Mouse (Mus musculus) heart, embryonic 10.5 days (tissue): ENCODE measurements around the gene Phf23. TPM values are rescaled to one million over a fixed set of nuclear protein-coding genes. Genes with fewer than 3 reads are reported as not detected.

ENCODE experiments used
- DNase-seq: peaks from one replicate; pipeline ENCODE4 v3.0.0-alpha.2; 2017; ENCODE audit warnings: low spot score
- H3K27ac ChIP-seq: fragments of 300-500 bp; sonication (generic); 2 replicates; pipeline ENCODE4 v1.5.1; 2016; ENCODE audit warnings: mild to moderate bottlenecking
- H3K27me3 ChIP-seq: fragments of 300-500 bp; sonication (generic); 2 replicates; pipeline ENCODE4 v1.6.1; 2016; ENCODE audit warnings: mild to moderate bottlenecking; ENCODE audit not compliant: poor library complexity, insufficient read depth, severe bottlenecking
- H3K36me3 ChIP-seq: fragments of 300-500 bp; sonication (generic); 2 replicates; pipeline ENCODE4 v1.6.1; 2016; ENCODE audit warnings: mild to moderate bottlenecking, moderate library complexity
- H3K4me1 ChIP-seq: fragments of 300-500 bp; sonication (generic); 2 replicates; pipeline ENCODE4 v1.6.1; 2016; ENCODE audit warnings: mild to moderate bottlenecking
- H3K4me3 ChIP-seq: fragments of 300-500 bp; sonication (generic); 2 replicates; pipeline ENCODE4 v1.5.1; 2016; ENCODE audit warnings: mild to moderate bottlenecking, moderate library complexity
- H3K9me3 ChIP-seq: fragments of 300-500 bp; sonication (generic); 2 replicates; pipeline ENCODE4 v1.6.1; 2016; ENCODE audit warnings: mild to moderate bottlenecking, moderate library complexity
- WGBS: fragments of 180-500 bp; shearing (Covaris S2); methylation state at CpG from one replicate; pipeline ENCODE4 v1.1.7; 2016; 5-methylcytosine and 5-hydroxymethylcytosine counted together
- polyA plus RNA-seq: library from polyadenylated mRNA; unstranded; fragments of >200 nt; fragmentation: Nextera tagmentation; extraction: Ambion mirVana; gene quantifications from 2 replicates; pipeline ENCODE4 v1.2.1, GENCODE M21; 2016

The Phf23 gene
- polyA plus RNA-seq, 1 experiment from 2014 or later = 73.3 TPM

DNA sequence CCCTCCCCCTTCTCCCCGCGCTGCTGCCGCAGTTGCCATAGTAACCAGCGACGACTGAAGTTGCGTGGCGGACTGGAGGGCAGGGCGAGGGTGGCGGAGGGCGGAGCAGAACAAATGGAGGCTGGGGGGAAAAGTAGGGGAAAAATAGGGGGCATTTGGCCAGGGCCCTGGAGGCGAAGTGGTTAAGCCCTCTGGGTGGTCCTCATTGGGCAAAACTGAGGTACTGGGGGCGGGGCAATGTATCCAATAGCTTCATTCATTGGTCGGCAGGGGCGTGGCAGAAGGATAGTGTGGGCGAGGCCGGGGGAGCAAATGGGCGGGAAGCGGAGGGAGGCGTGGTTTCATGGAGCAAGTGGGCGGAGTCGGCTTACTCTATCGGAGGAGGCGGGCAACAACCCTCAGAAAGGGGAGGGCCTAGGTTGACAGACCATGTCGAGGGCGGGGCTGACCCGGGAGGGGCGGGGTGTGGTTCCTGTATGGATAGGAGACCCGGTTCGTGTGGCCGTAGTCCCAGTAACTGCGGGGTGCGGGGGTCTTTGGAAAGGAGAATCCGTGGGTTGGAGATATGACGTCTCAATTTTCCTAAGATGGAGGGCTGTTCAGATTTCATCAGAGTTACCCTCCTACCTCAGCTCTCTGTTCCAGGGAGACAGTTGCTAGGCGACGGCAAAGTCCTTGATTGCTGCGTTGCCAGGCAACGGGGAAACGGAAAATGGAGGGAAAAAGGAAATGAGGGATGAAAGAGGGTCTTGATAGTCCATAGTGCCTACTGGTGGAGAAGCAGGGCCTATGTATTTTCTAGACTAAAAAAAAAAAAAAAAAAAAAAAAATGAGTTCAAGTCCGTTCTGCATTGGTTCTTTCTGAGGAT lies 25.9 kb downstream of the Phf23 start:
- peak overlapping the region; percentile 93 for H3K27ac ChIP-seq
- peak; percentile 99 for DNase-seq
- WGBS = 3% methylated on average over 40 of the region's 40 CpGs
- H3K36me3 ChIP-seq = no peaks in the 10 kb centered on the region
- 0 out of 2 replicates have a peak, but pooled peaks cover under 1% of the 10 kb centered on the region for H3K27me3 ChIP-seq
- peaks cover 79% of the 10 kb centered on the region for H3K4me1 ChIP-seq
- H3K4me3 ChIP-seq = peak overlapping the region; percentile 72
- no peaks in the 10 kb centered on the region for H3K9me3 ChIP-seq

DNA sequence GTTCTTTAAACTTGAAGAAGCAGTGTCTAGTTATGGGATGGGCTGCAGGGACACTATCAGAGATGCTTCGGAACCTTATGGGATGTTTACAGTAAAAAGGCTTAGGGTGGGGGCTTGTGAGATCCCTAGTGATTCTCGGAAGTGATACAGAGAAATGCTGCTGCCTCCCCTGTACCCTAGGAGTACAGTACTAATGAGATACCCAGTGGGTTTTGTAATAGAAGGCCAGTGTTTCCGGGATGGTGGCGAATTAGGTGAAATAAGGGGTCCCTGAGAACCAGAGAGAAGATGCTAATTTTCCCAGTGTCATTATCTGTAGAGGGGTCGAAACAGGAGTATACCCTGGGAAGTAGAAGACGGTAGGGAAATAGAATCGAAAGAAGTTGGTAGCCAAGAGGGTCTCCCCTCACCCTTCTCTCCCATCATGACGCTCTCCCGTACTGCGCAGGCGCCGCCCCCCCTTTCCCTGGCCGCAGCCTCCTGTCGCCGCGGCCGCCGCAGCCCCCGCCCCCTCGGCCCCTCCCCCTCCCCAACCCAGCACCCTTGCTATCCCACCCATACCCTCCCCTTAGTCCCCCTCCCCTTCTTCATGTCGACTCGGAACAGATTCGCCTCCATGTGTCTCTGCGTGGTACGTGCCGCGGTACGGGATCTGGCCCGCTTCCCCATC lies 28.0 kb downstream of the Phf23 start:
- 5% methylated on average over 24 of the region's 29 CpGs for WGBS
- Histone ChIP-seq H3K27me3 (peaks cover 12% of the 10 kb centered on the region), H3K36me3 (no peaks in the 10 kb centered on the region), H3K9me3 (no peaks in the 10 kb centered on the region), H3K4me1 (peaks cover 85% of the 10 kb centered on the region), H3K4me3 (peak overlapping the region; percentile 58), H3K27ac (peak overlapping the region; percentile 80)
- DNase-seq = no peak

DNA sequence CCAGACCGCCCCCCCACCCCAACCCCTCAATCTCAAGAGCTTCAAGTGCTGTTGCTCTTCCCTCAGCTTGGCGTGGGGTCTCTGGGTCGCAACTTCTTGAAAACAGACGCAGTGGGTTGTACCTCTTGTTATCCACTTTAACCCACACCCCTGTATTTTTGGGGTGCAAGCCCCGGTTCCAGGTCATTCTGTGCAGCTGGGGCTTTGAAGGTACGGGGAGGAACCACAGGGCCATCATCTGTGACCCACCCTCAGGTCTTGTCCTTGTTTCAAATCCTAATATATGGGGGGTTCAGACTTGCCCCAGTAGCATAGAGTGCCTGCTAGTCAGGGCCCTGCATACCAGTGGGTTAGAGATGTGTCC lies 28.6 kb downstream of the Phf23 start:
- peaks cover 12% of the 10 kb centered on the region for H3K27me3 ChIP-seq
- peak overlapping the region; percentile 80 for H3K27ac ChIP-seq
- 18% methylated on average over 6 of the region's 6 CpGs for WGBS
- H3K36me3 ChIP-seq = no peaks in the 10 kb centered on the region
- peak overlapping the region; percentile 58 for H3K4me3 ChIP-seq
- H3K9me3 ChIP-seq = no peaks in the 10 kb centered on the region
- peaks cover 85% of the 10 kb centered on the region for H3K4me1 ChIP-seq
- no peak for DNase-seq

DNA sequence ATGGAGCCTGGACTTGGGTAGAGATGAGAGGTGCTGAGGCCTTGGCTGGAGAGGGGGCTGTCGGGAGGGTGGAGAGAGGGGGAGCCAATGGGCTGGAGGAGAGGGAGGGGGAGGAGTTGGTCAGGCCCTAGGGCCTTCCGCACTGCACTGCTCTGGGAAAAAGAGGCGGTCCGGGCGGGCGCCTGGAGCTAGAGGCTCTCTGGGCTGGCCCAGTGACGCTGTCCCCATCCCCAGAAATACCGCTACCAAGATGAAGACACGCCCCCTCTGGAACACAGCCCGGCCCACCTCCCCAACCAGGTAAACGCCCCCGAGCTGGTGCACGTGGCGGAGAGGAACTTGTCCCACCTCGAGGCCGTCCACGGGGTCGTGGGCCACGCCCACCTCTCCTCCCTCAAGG lies 31.1 kb downstream of the Phf23 start:
- H3K4me3 ChIP-seq = peak overlapping the region; percentile 54
- WGBS = under 1% methylated on average over 19 of the region's 19 CpGs
- peak overlapping the region; percentile 73 for H3K27ac ChIP-seq

DNA sequence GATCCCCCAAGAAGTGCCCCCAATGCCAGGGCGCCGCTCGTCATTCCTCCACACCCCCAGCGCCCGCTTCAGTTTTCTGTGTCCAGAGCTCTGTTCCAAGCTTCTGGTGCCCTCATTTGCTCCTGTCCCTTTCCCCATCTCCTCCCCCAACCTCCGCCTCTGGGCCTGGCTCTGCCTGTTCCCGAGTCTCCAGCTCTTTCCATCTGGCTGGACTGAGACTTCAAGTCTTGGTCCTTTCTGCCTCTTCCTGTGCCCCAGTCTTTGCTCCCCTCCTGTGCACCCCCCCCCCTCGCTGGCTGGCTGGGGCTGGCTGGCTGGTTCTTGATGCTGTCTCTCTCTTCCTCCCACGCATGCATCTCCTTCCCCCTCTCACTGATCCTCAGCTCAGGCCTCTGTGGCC lies 31.8 kb downstream of the Phf23 start:
- H3K27me3 ChIP-seq = peaks cover 12% of the 10 kb centered on the region
- peak overlapping the region; percentile 54 for H3K4me3 ChIP-seq
- H3K4me1 ChIP-seq = peaks cover 77% of the 10 kb centered on the region
- no peak for DNase-seq
- H3K36me3 ChIP-seq = peaks cover 21% of the 10 kb centered on the region
- 36% methylated on average over 9 of the region's 9 CpGs for WGBS
- H3K9me3 ChIP-seq = no peaks in the 10 kb centered on the region
- H3K27ac ChIP-seq = peak overlapping the region; percentile 73; the same call in 1 of the 2 replicates

More for the DNA sequence above, 31.1 kb downstream of the Phf23 start:
- DNase-seq = peak; percentile 86
- peaks cover 12% of the 10 kb centered on the region for H3K27me3 ChIP-seq
- peaks cover 14% of the 10 kb centered on the region for H3K36me3 ChIP-seq
- peaks cover 80% of the 10 kb centered on the region for H3K4me1 ChIP-seq
- H3K9me3 ChIP-seq = no peaks in the 10 kb centered on the region

DNA sequence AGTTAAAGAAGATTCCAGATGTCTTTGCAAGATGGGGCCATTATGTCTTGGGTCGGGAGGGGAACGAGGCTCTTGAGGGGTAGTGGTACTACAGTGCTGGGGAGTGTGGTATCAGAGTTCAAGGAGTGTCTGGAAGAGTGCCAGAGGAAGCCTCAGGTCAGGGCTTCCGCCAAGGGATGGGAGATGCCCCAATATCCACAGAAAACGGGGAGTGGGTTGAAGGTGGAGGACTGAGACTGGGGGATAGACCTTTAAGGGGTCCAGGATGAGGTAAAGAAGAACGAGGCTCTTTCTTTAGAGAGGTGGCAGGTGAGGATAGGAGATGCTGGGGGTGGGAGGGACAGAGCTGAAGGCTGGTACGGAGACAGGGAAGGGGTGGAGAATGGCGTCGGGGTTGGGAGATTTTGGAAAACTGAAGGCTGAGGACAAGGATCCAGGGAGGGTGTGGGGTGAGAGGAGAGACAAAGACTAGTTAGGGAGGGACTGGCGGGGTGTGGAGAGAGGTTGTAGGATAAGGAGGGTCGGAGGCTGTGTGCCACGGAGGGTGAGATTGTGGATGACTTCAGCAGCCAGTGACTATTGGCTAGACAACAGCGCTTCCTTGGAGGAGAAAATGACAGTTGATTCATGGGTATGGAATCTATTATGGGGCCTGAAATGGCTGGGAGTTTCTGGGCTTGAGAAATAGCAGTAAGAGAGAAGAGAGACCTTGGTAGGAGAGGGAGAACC lies 33.0 kb downstream of the Phf23 start:
- peaks cover 12% of the 10 kb centered on the region for H3K27me3 ChIP-seq
- peaks cover 27% of the 10 kb centered on the region for H3K36me3 ChIP-seq
- peaks cover 69% of the 10 kb centered on the region for H3K4me1 ChIP-seq
- DNase-seq = no peak
- peak overlapping the region; percentile 54 for H3K4me3 ChIP-seq
- H3K9me3 ChIP-seq = no peaks in the 10 kb centered on the region
- WGBS = 24% methylated on average over 12 of the region's 12 CpGs
- H3K27ac ChIP-seq = peak overlapping the region; percentile 62; the same call in 1 of the 2 replicates

DNA sequence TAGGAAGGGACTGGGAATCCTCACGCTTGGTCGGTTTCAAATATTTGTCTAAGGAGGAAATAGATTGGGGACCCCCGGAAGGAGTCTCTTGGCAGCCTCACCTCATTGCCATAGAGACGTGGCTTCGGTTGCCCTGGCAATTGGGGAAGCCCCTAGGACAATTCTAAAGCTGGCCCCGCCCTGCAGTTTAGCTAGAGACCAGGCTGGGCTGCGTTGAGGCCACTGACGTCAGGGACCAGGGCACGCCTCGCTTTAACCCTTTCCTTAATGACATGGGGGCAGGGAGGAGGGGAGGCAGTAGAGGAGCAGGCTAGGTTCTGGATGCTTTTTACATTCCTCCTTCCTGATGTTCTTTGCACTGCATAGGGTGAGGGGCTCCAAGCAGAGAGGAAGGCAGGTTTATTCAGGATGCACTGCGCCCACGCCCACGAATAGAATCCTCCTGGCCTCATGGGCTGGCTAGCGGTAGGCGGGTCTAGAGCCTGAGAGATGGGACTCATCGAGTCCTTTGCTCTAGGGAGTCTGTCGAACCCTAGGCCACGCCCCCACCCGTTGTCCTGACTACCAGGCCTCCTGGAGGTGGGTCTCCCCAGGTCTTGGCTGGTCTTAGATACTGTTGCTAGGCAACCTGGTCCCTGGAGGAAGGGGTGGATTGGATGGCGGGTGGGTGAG lies 33.7 kb downstream of the Phf23 start:
- peaks cover 62% of the 10 kb centered on the region for H3K4me1 ChIP-seq
- under 1% methylated on average over 20 of the region's 20 CpGs for WGBS
- peak; percentile 94 for DNase-seq

DNA sequence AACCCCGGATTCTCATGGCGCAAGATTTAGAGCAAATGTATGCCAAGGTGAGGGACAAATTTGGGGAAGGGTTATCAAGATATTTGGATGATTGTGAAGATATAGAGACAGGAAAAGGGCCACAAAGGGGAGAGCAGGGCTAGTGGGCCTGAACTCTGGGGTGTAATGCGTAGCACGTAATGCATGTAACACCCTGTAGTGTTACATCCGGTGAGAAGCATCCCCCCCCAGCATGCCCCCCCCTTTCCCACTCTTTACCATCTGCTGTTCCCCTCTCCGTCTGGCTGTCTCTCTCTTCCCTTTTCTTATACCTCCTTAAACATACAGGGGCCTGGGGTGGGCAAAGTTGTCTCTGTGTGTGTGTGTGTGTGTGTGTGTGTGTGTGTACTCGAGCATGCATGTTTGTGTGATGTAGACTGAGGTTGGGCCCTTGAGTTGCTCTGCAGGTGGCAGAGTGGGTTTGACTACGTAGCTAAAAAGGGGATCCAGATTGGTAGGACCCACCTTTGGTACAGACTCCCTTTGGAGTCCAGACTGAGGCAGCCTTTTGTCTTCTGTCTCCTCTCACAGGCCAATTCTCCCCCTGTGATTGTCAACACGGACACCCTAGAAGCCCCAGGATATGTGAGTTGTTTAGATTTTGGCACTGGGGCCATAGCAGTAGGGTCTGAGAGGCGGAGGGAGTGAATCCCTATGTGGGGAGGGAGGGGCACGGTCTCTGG lies 34.4 kb downstream of the Phf23 start:
- Histone ChIP-seq H3K4me1 (peaks cover 56% of the 10 kb centered on the region), H3K27ac (0 out of 2 replicates have a peak overlapping the region, but pooled peaks have one; percentile 0), H3K27me3 (peaks cover 12% of the 10 kb centered on the region), H3K9me3 (no peaks in the 10 kb centered on the region), H3K36me3 (peaks cover 31% of the 10 kb centered on the region), H3K4me3 (peak overlapping the region; percentile 54)
- WGBS = 54% methylated on average over 11 of the region's 11 CpGs
- DNase-seq = no peak

More for the DNA sequence above, 33.7 kb downstream of the Phf23 start:
- H3K9me3 ChIP-seq = no peaks in the 10 kb centered on the region
- peak overlapping the region; percentile 62; the same call in 1 of the 2 replicates for H3K27ac ChIP-seq
- peaks cover 27% of the 10 kb centered on the region for H3K36me3 ChIP-seq
- H3K4me3 ChIP-seq = peak overlapping the region; percentile 54
- H3K27me3 ChIP-seq = peaks cover 12% of the 10 kb centered on the region

DNA sequence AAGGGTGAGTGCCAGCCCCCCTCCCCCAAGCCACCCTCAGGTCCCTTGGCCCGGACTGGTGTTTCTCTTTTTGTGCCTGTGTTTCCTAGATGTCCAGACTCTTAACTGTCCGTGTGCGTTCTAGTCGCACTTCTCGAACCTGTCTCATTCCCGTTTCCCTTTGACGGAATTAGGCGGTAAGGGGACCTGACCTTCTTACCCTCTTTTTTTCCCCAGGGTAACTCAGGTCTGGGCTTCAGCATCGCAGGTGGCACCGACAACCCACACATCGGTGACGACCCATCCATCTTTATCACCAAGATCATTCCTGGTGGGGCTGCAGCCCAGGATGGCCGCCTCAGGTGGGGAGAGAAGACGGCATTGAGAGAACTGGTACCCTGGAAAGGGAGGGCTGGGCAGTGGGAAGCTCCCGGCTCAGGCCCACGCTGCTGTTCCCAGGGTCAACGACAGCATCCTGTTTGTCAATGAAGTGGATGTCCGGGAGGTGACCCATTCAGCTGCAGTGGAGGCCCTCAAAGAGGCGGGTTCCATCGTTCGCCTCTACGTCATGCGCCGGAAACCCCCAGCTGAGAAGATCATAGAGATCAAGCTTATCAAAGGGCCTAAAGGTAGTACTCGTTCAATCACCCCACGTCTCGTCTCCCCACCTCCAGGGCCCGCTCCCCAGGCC lies 35.2 kb downstream of the Phf23 start:
- WGBS = 92% methylated on average over 28 of the region's 28 CpGs
- no peak overlapping the region for H3K4me3 ChIP-seq
- peaks cover 52% of the 10 kb centered on the region for H3K4me1 ChIP-seq
- peaks cover 12% of the 10 kb centered on the region for H3K27me3 ChIP-seq
- H3K36me3 ChIP-seq = peaks cover 31% of the 10 kb centered on the region
- DNase-seq = no peak
- no peak overlapping the region for H3K27ac ChIP-seq
- no peaks in the 10 kb centered on the region for H3K9me3 ChIP-seq

DNA sequence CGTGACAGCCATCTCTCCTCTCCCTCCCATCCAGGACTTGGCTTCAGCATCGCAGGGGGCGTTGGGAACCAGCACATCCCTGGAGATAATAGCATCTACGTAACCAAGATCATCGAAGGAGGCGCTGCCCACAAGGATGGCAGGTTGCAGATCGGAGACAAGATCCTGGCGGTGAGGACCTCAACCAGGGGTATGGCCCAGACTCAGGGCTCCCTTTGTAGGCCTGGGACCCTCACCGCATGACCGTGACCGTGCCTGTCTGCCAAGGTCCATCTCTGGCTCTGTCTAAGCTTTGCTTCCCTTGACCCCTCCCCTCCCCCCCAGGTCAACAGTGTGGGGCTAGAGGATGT lies 35.7 kb downstream of the Phf23 start:
- Histone ChIP-seq H3K4me3 (no peak overlapping the region), H3K4me1 (peaks cover 47% of the 10 kb centered on the region), H3K27me3 (peaks cover 12% of the 10 kb centered on the region), H3K27ac (no peak overlapping the region), H3K9me3 (no peaks in the 10 kb centered on the region), H3K36me3 (peaks cover 31% of the 10 kb centered on the region)
- 93% methylated on average over 11 of the region's 11 CpGs for WGBS
- DNase-seq = no peak

DNA sequence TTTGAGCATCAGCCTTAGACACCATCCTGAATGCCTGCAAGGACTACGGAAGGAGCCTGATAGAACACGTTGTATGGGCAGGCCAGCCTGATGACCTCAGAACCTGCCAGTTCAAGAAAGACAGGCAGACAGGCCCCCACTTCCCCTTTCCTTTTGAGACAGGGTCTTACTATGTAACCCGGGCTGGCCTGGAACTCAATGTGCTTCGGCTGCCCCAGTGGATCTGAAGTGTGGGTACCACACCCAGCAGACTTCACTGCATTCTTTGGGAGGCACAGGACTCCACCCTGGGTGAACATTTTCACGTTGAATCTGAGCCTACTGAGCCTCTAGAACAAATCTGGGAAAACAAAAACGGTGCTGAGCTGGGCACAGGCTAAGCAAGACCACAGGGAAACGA lies 42.6 kb downstream of the Phf23 start:
- WGBS = 73% methylated on average over 7 of the region's 7 CpGs
- no peak for DNase-seq
- no peak overlapping the region for H3K4me3 ChIP-seq
- no peaks in the 10 kb centered on the region for H3K27me3 ChIP-seq
- no peaks in the 10 kb centered on the region for H3K9me3 ChIP-seq
- H3K4me1 ChIP-seq = no peaks in the 10 kb centered on the region
- H3K27ac ChIP-seq = no peak overlapping the region
- peaks cover 53% of the 10 kb centered on the region for H3K36me3 ChIP-seq
